Mouse (Mus musculus) embryonic facial prominence, embryonic 10.5 days (tissue): ENCODE data around the gene Fam69b. TPM values are rescaled to one million over a fixed set of nuclear protein-coding genes. Genes with fewer than 3 reads are reported as not detected.

Experiments used
- DNase-seq: peaks from one replicate; pipeline ENCODE4 v3.0.0-alpha.2; 2017; ENCODE audit warnings: low spot score
- H3K27ac ChIP-seq: fragments of 300-500 bp; sonication (generic); replicated peaks from 2 replicates; pipeline ENCODE4 v1.5.1; 2016; ENCODE audit warnings: mild to moderate bottlenecking
- H3K27me3 ChIP-seq: fragments of 300-500 bp; sonication (generic); replicated peaks from 2 replicates; pipeline ENCODE4 v1.6.1; 2016; ENCODE audit warnings: low read depth, mild to moderate bottlenecking; ENCODE audit not compliant: poor library complexity, severe bottlenecking
- H3K36me3 ChIP-seq: fragments of 300-500 bp; sonication (generic); replicated peaks from 2 replicates; pipeline ENCODE4 v1.6.1; 2016; ENCODE audit warnings: mild to moderate bottlenecking, moderate library complexity
- H3K4me1 ChIP-seq: fragments of 300-500 bp; sonication (generic); 2 replicates; pipeline ENCODE4 v1.6.1; 2016
- H3K4me3 ChIP-seq: fragments of 300-500 bp; sonication (generic); 2 replicates; pipeline ENCODE4 v1.5.1; 2016; ENCODE audit warnings: mild to moderate bottlenecking, moderate library complexity
- H3K9me3 ChIP-seq: fragments of 300-500 bp; sonication (generic); 2 replicates; pipeline ENCODE4 v1.6.1; 2016; ENCODE audit warnings: mild to moderate bottlenecking
- WGBS: fragments of 180-500 bp; shearing (Covaris S2); methylation state at CpG from one replicate; pipeline ENCODE4 v1.1.7; 2016; 5-methylcytosine and 5-hydroxymethylcytosine counted together
- polyA plus RNA-seq: library from polyadenylated mRNA; unstranded; fragments of >200 nt; fragmentation: Nextera tagmentation; extraction: Ambion mirVana; gene quantifications from 2 replicates; pipeline ENCODE4 v1.2.1, GENCODE M21; 2016

Gene Fam69b
- polyA plus RNA-seq, 1 experiment from 2014 or later = 43.8 TPM

- no peak overlapping the region for H3K4me3 ChIP-seq
- DNase-seq = no peak
- WGBS = 95% methylated on average over 7 of the region's 7 CpGs
- peaks cover 21% of the 10 kb centered on the region for H3K36me3 ChIP-seq
- no peaks in the 10 kb centered on the region for H3K9me3 ChIP-seq
- peaks cover 39% of the 10 kb centered on the region for H3K4me1 ChIP-seq
- H3K27me3 ChIP-seq = no peaks in the 10 kb centered on the region
- no peak overlapping the region; the same call in 1 of the 2 replicates for H3K27ac ChIP-seq
Measured at GRCm38 (mm10) chr2:26590962-26591361, 37.3 kb upstream of the Fam69b start.

GRCm38 (mm10) chr2:26591416-26591815 is 36.8 kb upstream of the Fam69b start:
- no peak overlapping the region for H3K4me3 ChIP-seq
- no peaks in the 10 kb centered on the region for H3K9me3 ChIP-seq
- WGBS = 90% methylated on average over 12 of the region's 12 CpGs
- H3K27ac ChIP-seq = no peak overlapping the region; the same call in 1 of the 2 replicates
- no peak for DNase-seq
- no peaks in the 10 kb centered on the region for H3K27me3 ChIP-seq
- peaks cover 21% of the 10 kb centered on the region for H3K36me3 ChIP-seq
- peaks cover 36% of the 10 kb centered on the region for H3K4me1 ChIP-seq

- Histone ChIP-seq H3K4me3 (no peak overlapping the region), H3K27me3 (no peaks in the 10 kb centered on the region), H3K27ac (no peak overlapping the region), H3K36me3 (peaks cover 21% of the 10 kb centered on the region), H3K9me3 (no peaks in the 10 kb centered on the region), H3K4me1 (peaks cover 16% of the 10 kb centered on the region)
- DNase-seq = peak; percentile 21
- 73% methylated on average over 9 of the region's 9 CpGs for WGBS
Measured at GRCm38 (mm10) chr2:26593211-26594021, 34.8 kb upstream of the Fam69b start.

GRCm38 (mm10) chr2:26594022-26594346 is 34.3 kb upstream of the Fam69b start:
- H3K4me1 ChIP-seq = peaks cover 10% of the 10 kb centered on the region; the same call in 1 of the 2 replicates
- peaks cover 21% of the 10 kb centered on the region for H3K36me3 ChIP-seq
- DNase-seq = peak; percentile 42
- no peaks in the 10 kb centered on the region for H3K27me3 ChIP-seq
- WGBS = 73% methylated on average over 9 of the region's 9 CpGs
- no peak overlapping the region for H3K27ac ChIP-seq
- H3K9me3 ChIP-seq = no peaks in the 10 kb centered on the region
- no peak overlapping the region for H3K4me3 ChIP-seq

GRCm38 (mm10) chr2:26594461-26594933 is 33.8 kb upstream of the Fam69b start:
- no peak overlapping the region for H3K4me3 ChIP-seq
- no peak overlapping the region for H3K27ac ChIP-seq
- H3K4me1 ChIP-seq = 0 out of 2 replicates have a peak, but pooled peaks cover 8% of the 10 kb centered on the region
- DNase-seq = no peak
- H3K9me3 ChIP-seq = no peaks in the 10 kb centered on the region
- H3K36me3 ChIP-seq = peaks cover 21% of the 10 kb centered on the region
- H3K27me3 ChIP-seq = no peaks in the 10 kb centered on the region
- WGBS = 88% methylated on average over 7 of the region's 7 CpGs

GRCm38 (mm10) chr2:26594934-26595724 is 33.1 kb upstream of the Fam69b start:
- WGBS = 81% methylated on average over 6 of the region's 6 CpGs

GRCm38 (mm10) chr2:26595725-26596435 is 32.4 kb upstream of the Fam69b start:
- Histone ChIP-seq H3K27ac (no peak overlapping the region), H3K9me3 (no peaks in the 10 kb centered on the region), H3K4me1 (peaks cover 16% of the 10 kb centered on the region; the same call in 1 of the 2 replicates), H3K36me3 (peaks cover 19% of the 10 kb centered on the region), H3K27me3 (no peaks in the 10 kb centered on the region), H3K4me3 (no peak overlapping the region)
- no peak for DNase-seq
- 90% methylated on average over 11 of the region's 11 CpGs for WGBS

More at GRCm38 (mm10) chr2:26594934-26595724, 33.1 kb upstream of the Fam69b start:
- no peaks in the 10 kb centered on the region for H3K27me3 ChIP-seq
- H3K4me3 ChIP-seq = no peak overlapping the region
- no peak overlapping the region for H3K27ac ChIP-seq
- no peaks in the 10 kb centered on the region for H3K9me3 ChIP-seq
- 0 out of 2 replicates have a peak, but pooled peaks cover 8% of the 10 kb centered on the region for H3K4me1 ChIP-seq
- H3K36me3 ChIP-seq = peaks cover 21% of the 10 kb centered on the region
- DNase-seq = no peak

- H3K4me1 ChIP-seq = peaks cover 18% of the 10 kb centered on the region; the same call in 1 of the 2 replicates
- H3K27me3 ChIP-seq = peaks cover 7% of the 10 kb centered on the region; the same call in 1 of the 2 replicates
- no peak for DNase-seq
- 95% methylated on average over 3 of the region's 3 CpGs for WGBS
- H3K4me3 ChIP-seq = no peak overlapping the region
- H3K27ac ChIP-seq = no peak overlapping the region
- H3K36me3 ChIP-seq = peaks cover 19% of the 10 kb centered on the region
- H3K9me3 ChIP-seq = no peaks in the 10 kb centered on the region
Measured at GRCm38 (mm10) chr2:26596898-26597297, 31.4 kb upstream of the Fam69b start.

GRCm38 (mm10) chr2:26597810-26598209 is 30.4 kb upstream of the Fam69b start:
- Histone ChIP-seq H3K4me1 (peaks cover 21% of the 10 kb centered on the region), H3K36me3 (peaks cover 19% of the 10 kb centered on the region), H3K9me3 (no peaks in the 10 kb centered on the region), H3K27ac (no peak overlapping the region), H3K27me3 (peaks cover 16% of the 10 kb centered on the region), H3K4me3 (no peak overlapping the region)
- DNase-seq = no peak
- WGBS = 91% methylated on average over 2 of the region's 2 CpGs

- WGBS = 80% methylated on average over 3 of the region's 3 CpGs
- H3K4me3 ChIP-seq = no peak overlapping the region
Measured at GRCm38 (mm10) chr2:26598462-26598861, 29.8 kb upstream of the Fam69b start.

GRCm38 (mm10) chr2:26599965-26600364 is 28.3 kb upstream of the Fam69b start:
- Histone ChIP-seq H3K36me3 (peaks cover 2% of the 10 kb centered on the region; the same call in 1 of the 2 replicates), H3K27me3 (peaks cover 37% of the 10 kb centered on the region), H3K9me3 (no peaks in the 10 kb centered on the region), H3K27ac (no peak overlapping the region), H3K4me3 (no peak overlapping the region), H3K4me1 (peaks cover 31% of the 10 kb centered on the region)
- WGBS = 89% methylated on average over 4 of the region's 4 CpGs
- DNase-seq = no peak

More at GRCm38 (mm10) chr2:26598462-26598861, 29.8 kb upstream of the Fam69b start:
- Histone ChIP-seq H3K27me3 (peaks cover 22% of the 10 kb centered on the region), H3K9me3 (no peaks in the 10 kb centered on the region), H3K27ac (no peak overlapping the region), H3K4me1 (peaks cover 25% of the 10 kb centered on the region), H3K36me3 (peaks cover 12% of the 10 kb centered on the region)
- no peak for DNase-seq

GRCm38 (mm10) chr2:26600664-26601063 is 27.6 kb upstream of the Fam69b start:
- WGBS = 70% methylated on average over 2 of the region's 2 CpGs
- H3K27ac ChIP-seq = no peak overlapping the region
- peaks cover 44% of the 10 kb centered on the region for H3K27me3 ChIP-seq
- H3K9me3 ChIP-seq = no peaks in the 10 kb centered on the region
- H3K4me1 ChIP-seq = peaks cover 31% of the 10 kb centered on the region
- no peaks in the 10 kb centered on the region for H3K36me3 ChIP-seq
- no peak for DNase-seq
- no peak overlapping the region for H3K4me3 ChIP-seq
